Mouse (Mus musculus): ENCODE results near the gene Gmcl1.

- no peak for TF ChIP-seq CTCF (IDR thresholded peaks at IDR 0.05; ENCODE audit: control insufficient read depth, insufficient read depth, insufficient read length)
- TF ChIP-seq CEBPB (IDR thresholded peaks at IDR 0.05; ENCODE audit: low read depth), result no peak
- no peak for TF ChIP-seq MAX (IDR thresholded peaks at IDR 0.05)
- no peak for TF ChIP-seq USF1 (IDR thresholded peaks at IDR 0.05; ENCODE audit: low read depth)
Measured at GRCm38 (mm10) chr6:86740652-86741051, 7.5 kb upstream of the Gmcl1 start.

All from C2C12 (cell line).